Mouse (Mus musculus) liver, embryonic 13.5 days (tissue): ENCODE results near the gene Mettl7a2. TPM values are rescaled to one million over a fixed set of nuclear protein-coding genes. Genes with fewer than 3 reads are reported as not detected.

Source experiments
- ATAC-seq: fragments of 200-750 bp; cut with Nextera tagmentation; 2 replicates; pipeline ENCODE4 v1.8.0; 2017; ENCODE audit warnings: low read depth, mild to moderate bottlenecking, moderate number of reproducible peaks, moderate library complexity
- DNase-seq: peaks from one replicate; pipeline ENCODE4 v3.0.0; 2022
- H3K27ac ChIP-seq: fragments of 300-500 bp; sonication (generic); 2 replicates; pipeline ENCODE4 v1.5.1; 2015; ENCODE audit warnings: moderate library complexity, mild to moderate bottlenecking, inconsistent platforms
- H3K27me3 ChIP-seq: fragments of 300-500 bp; sonication (generic); 2 replicates; pipeline ENCODE4 v1.6.1; 2015; ENCODE audit warnings: mild to moderate bottlenecking, inconsistent platforms
- H3K36me3 ChIP-seq: fragments of 300-500 bp; sonication (generic); 2 replicates; pipeline ENCODE4 v1.6.1; 2015; ENCODE audit warnings: mild to moderate bottlenecking, inconsistent platforms
- H3K4me1 ChIP-seq: fragments of 300-500 bp; sonication (generic); replicated peaks from 2 replicates; pipeline ENCODE4 v1.6.1; 2015; ENCODE audit warnings: inconsistent platforms
- H3K4me2 ChIP-seq: fragments of 300-500 bp; sonication (generic); 2 replicates; pipeline ENCODE4 v1.6.1; 2015; ENCODE audit warnings: inconsistent platforms, mild to moderate bottlenecking, moderate library complexity
- H3K4me3 ChIP-seq: fragments of 300-500 bp; sonication (generic); replicated peaks from 2 replicates; pipeline ENCODE4 v1.5.1; 2015; ENCODE audit warnings: mild to moderate bottlenecking, inconsistent platforms
- H3K9ac ChIP-seq: fragments of 300-500 bp; sonication (generic); 2 replicates; pipeline ENCODE4 v1.6.1; 2015; ENCODE audit warnings: mild to moderate bottlenecking, inconsistent platforms
- H3K9me3 ChIP-seq: fragments of 300-500 bp; sonication (generic); replicated peaks from 2 replicates; pipeline ENCODE4 v1.6.1; 2016; ENCODE audit warnings: inconsistent platforms
- WGBS: fragments of 180-500 bp; shearing (Covaris S2); methylation state at CpG from one replicate; pipeline ENCODE4 v1.1.7; 2015; ENCODE audit not compliant: insufficient replicate concordance; 5-methylcytosine and 5-hydroxymethylcytosine counted together
- polyA plus RNA-seq: library from polyadenylated mRNA; unstranded; fragments of >200 nt; fragmentation: Nextera tagmentation; extraction: Ambion mirVana; gene quantifications from 2 replicates; pipeline ENCODE4 v1.2.1, GENCODE M21; 2015

Mettl7a2 gene
- polyA plus RNA-seq, 1 experiment from 2014 or later = not detected

DNA sequence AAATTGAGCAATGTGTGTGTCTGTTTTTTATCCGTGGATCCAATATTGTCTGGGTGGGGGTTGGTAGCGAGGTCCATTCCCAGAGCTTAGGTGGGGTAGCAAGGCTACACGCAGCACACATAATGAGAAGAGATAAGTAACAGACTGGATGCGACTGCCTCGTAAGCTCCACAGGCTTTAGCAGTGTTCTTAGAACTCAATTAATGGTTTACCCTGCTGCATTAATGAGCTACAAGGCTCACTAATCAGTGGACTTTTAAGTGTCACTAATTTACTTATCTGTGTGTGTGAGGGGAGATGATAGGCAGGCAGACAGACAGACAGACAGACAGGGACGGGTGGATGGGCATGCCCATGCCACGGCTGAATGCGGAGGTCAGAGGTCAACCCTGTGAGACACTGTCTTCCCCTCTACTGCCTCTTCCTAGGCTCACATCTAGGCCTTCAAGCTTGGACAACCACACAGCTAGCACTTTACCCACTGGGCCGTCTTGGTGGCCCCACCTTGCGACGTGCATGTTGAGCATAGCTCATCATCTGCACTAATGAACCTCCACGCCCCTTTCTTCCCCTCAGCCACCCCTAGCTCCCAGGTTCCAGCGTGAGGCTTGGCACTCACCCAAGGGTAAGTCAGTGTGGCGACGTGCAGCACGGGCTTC is 47.7 kb downstream of the Mettl7a2 start:
- no peak overlapping the region for H3K4me2 ChIP-seq
- DNase-seq = no peak
- H3K27me3 ChIP-seq = no peaks in the 10 kb centered on the region
- 0 out of 2 replicates have a peak overlapping the region, but pooled peaks have one; percentile 41 for H3K27ac ChIP-seq
- WGBS = 76% methylated on average over 16 of the region's 16 CpGs
- H3K9ac ChIP-seq = no peak overlapping the region
- peaks cover 34% of the 10 kb centered on the region for H3K4me1 ChIP-seq
- no peak for ATAC-seq
- H3K9me3 ChIP-seq = no peaks in the 10 kb centered on the region
- no peak overlapping the region for H3K4me3 ChIP-seq
- H3K36me3 ChIP-seq = peaks cover 100% of the 10 kb centered on the region

DNA sequence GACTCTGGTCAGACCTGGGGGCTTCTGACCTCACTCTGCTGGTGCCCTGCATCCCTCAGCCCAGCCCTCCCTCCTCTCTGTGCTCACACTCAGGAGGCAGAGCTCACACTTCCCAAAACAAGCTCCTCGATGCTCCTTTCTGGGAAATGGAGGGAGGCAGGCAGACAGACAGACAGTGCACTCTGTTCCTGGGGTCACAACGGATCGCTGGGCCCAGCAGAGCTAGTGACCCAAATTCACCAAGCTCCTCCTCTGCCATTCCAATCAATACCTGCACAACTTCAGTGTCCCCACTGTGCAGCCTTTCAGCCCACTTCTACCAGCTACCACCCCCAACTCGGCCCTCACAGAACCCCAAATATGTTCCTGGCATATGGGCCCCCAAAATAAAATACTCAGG is 48.8 kb downstream of the Mettl7a2 start:
- Histone ChIP-seq H3K27me3 (no peaks in the 10 kb centered on the region), H3K4me2 (no peak overlapping the region), H3K27ac (peak overlapping the region; percentile 41; the same call in 1 of the 2 replicates), H3K36me3 (peaks cover 99% of the 10 kb centered on the region), H3K4me3 (no peak overlapping the region), H3K4me1 (peaks cover 41% of the 10 kb centered on the region), H3K9ac (no peak overlapping the region), H3K9me3 (no peaks in the 10 kb centered on the region)
- no peak for ATAC-seq
- DNase-seq = no peak
- WGBS = 81% methylated on average over 4 of the region's 4 CpGs

DNA sequence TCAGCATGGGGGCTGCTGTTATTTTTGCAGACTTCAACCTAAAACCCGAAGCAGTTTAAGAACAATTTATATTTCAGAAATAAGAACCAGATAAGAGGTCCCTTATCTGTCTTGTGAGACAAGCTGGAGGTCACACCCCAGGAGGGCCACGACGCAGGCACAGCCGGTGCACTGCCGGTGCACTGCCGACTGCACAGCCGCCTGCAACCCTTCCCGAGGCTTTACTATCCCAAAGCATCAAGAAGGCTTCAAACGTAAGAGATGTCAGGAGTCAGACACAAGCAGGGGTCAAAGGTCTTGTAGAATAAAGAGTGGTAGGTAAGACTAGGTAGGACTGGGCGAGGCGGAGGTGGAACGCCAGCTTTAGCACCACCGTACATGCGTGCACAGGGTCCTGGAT is 49.3 kb downstream of the Mettl7a2 start:
- Histone ChIP-seq H3K4me3 (no peak overlapping the region), H3K27me3 (no peaks in the 10 kb centered on the region), H3K4me1 (peaks cover 44% of the 10 kb centered on the region), H3K4me2 (no peak overlapping the region), H3K36me3 (peaks cover 99% of the 10 kb centered on the region), H3K27ac (peak overlapping the region; percentile 41), H3K9me3 (no peaks in the 10 kb centered on the region), H3K9ac (no peak overlapping the region)
- 73% methylated on average over 14 of the region's 14 CpGs for WGBS
- ATAC-seq (no peak), DNase-seq (no peak)

DNA sequence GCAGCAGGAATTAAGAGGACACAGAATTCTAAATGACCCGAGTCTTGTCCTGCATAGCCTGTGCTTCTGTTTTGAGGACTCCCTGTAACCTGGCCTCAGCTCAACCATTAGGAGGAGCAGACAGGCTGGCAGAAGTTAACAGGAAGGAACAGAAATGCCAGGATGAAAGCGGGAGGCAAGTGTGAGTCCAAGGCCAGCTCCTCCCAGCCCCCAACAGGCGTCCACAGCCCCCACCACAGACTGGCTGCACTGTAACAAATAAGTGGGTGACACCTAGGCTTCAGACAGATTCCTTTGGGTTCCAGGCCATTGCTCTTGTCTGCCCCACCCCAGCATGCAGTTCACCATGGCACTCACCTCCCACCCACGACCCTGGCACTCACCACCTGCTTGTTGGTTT is 49.8 kb downstream of the Mettl7a2 start:
- Histone ChIP-seq H3K36me3 (peaks cover 99% of the 10 kb centered on the region), H3K4me2 (peak overlapping the region; percentile 15; the same call in 1 of the 2 replicates), H3K27ac (no peak overlapping the region; the same call in 1 of the 2 replicates), H3K9me3 (no peaks in the 10 kb centered on the region), H3K9ac (no peak overlapping the region), H3K4me1 (peaks cover 49% of the 10 kb centered on the region), H3K4me3 (no peak overlapping the region), H3K27me3 (no peaks in the 10 kb centered on the region)
- ATAC-seq (no peak), DNase-seq (no peak)
- WGBS = 85% methylated on average over 4 of the region's 4 CpGs

GRCm38 (mm10) chr15:100403318-100404000 is 50.5 kb downstream of the Mettl7a2 start:
- Histone ChIP-seq H3K36me3 (peaks cover 99% of the 10 kb centered on the region), H3K4me3 (no peak overlapping the region), H3K4me1 (peaks cover 56% of the 10 kb centered on the region), H3K27ac (0 out of 2 replicates have a peak overlapping the region, but pooled peaks have one; percentile 3), H3K27me3 (no peaks in the 10 kb centered on the region), H3K9ac (no peak overlapping the region), H3K9me3 (no peaks in the 10 kb centered on the region), H3K4me2 (peak overlapping the region; percentile 15; the same call in 1 of the 2 replicates)
- ATAC-seq (no peak), DNase-seq (no peak)
- WGBS = 87% methylated on average over 16 of the region's 16 CpGs

GRCm38 (mm10) chr15:100406088-100406487 is 53.1 kb downstream of the Mettl7a2 start:
- Histone ChIP-seq H3K36me3 (peaks cover 97% of the 10 kb centered on the region), H3K4me1 (peaks cover 67% of the 10 kb centered on the region), H3K27me3 (no peaks in the 10 kb centered on the region), H3K9me3 (no peaks in the 10 kb centered on the region), H3K4me2 (no peak overlapping the region), H3K27ac (peak overlapping the region; percentile 25; the same call in 1 of the 2 replicates), H3K4me3 (no peak overlapping the region), H3K9ac (no peak overlapping the region)
- ATAC-seq (no peak), DNase-seq (no peak)
- WGBS = 47% methylated on average over 5 of the region's 5 CpGs

DNA sequence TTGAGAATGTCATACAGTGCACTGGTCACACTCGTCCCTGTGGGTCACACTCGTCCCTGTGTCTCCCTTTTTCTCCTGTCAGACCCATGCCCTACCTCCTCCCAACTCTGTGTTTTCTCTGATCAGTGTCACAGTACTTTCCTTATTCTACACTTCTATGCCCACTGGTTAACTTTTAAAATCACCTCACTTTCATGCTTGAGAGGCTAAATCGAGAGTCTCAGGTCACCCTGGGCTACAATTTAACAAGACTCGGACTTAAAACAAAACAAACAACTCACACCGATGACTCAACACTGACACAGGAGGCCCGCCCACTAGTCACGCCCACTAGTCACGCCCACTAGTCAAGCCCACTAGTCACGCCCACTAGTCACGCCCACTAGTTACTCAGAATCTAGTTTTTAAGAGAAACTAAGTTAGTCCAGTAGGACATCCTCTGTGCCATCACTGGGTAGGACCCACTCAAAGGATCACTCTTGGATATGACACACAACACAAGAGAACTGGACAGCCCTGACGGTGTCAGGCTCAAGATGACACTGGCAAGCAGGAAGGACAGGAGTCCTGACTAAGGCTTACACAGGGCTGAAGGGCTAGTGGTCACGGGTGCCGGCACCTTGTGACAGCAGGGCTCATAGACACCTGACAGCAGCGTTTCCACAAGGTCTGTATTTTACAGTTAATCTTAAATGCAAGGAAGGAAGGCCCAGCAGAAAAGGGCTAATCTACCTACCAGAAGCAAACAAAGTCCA is 58.1 kb downstream of the Mettl7a2 start:
- Histone ChIP-seq H3K27ac (peak overlapping the region; percentile 90), H3K4me3 (peak overlapping the region; percentile 19; the same call in 1 of the 2 replicates), H3K4me2 (peak overlapping the region; percentile 64), H3K27me3 (no peaks in the 10 kb centered on the region), H3K9me3 (no peaks in the 10 kb centered on the region), H3K4me1 (peaks cover 83% of the 10 kb centered on the region), H3K36me3 (peaks cover 80% of the 10 kb centered on the region), H3K9ac (peak overlapping the region; percentile 61)
- no peak for DNase-seq
- 35% methylated on average over 14 of the region's 14 CpGs for WGBS
- ATAC-seq = peak; percentile 79

Other genes starting within 250 kb of the Mettl7a2 start
- 46.5 and 51.3 TPM in 2 replicates for gene Atf1, start 125.4 kb upstream of the Mettl7a2 start, polyA plus RNA-seq
- gene Tmprss12, start 72.4 kb upstream of the Mettl7a2 start, polyA plus RNA-seq = not detected in 2 replicates
- gene Mettl7a1, start 49.1 kb upstream of the Mettl7a2 start, polyA plus RNA-seq = 6.6 and 7.7 TPM in 2 replicates
- not detected in 2 replicates for gene Mettl7a3, start 18.3 kb upstream of the Mettl7a2 start, polyA plus RNA-seq
- gene Methig1, start 51 bp upstream of the Mettl7a2 start, polyA plus RNA-seq = not detected in 2 replicates
- gene Higd1c, start 11.3 kb downstream of the Mettl7a2 start, polyA plus RNA-seq = not detected in 2 replicates
- gene Gm5475, start 68.9 kb downstream of the Mettl7a2 start, polyA plus RNA-seq = not detected in 2 replicates
- 46.8 and 57.1 TPM in 2 replicates for gene Slc11a2, start 71.9 kb downstream of the Mettl7a2 start, polyA plus RNA-seq
- gene Letmd1, start 115.8 kb downstream of the Mettl7a2 start, polyA plus RNA-seq = 14.4 and 15.0 TPM in 2 replicates
- 1.1 and 1.3 TPM in 2 replicates for gene Csrnp2, start 142.3 kb downstream of the Mettl7a2 start, polyA plus RNA-seq
- gene Tfcp2, start 198.8 kb downstream of the Mettl7a2 start, polyA plus RNA-seq = 4.4 and 4.6 TPM in 2 replicates
- 0.10 and 0.23 TPM in 2 replicates for gene Pou6f1, start 246.8 kb downstream of the Mettl7a2 start, polyA plus RNA-seq